12 mouse cellular contexts compared by ENCODE assay signal in genomic region chr13:32610970-32611369, GRCm38 (mm10).
DNase-seq lines count a peak whose midpoint lies in the region; ATAC-seq and TF ChIP-seq lines count a peak whose summit lies in the region.
"Had no signal": no experiment of that assay in that cellular context is flagged by ENCODE, and none has a peak within 500 bp of the region (broad histone marks: within the 10 kb centered on the region; RNA-seq: fewer than 3 reads in every experiment).

No protein-coding gene starts in this region.

- no peak overlapping the region for H3K4me2 ChIP-seq in lung, postnatal 0 days (replicated peaks; ENCODE audit: low read depth, low read length)
- H3K4me2 ChIP-seq in embryonic facial prominence, embryonic 12.5 days (replicated peaks): no peak overlapping the region
- H3K4me2 ChIP-seq: heart, embryonic 11.5 days had no signal

- no peaks in the 10 kb centered on the region for H3K4me1 ChIP-seq in lung, postnatal 0 days (ENCODE audit: insufficient read depth, low read depth, low read length)
- no peaks in the 10 kb centered on the region for H3K4me1 ChIP-seq in lung, adult 2 months (ENCODE audit: control insufficient read depth, insufficient read depth, low read length)
- H3K4me1 ChIP-seq in embryonic facial prominence, embryonic 12.5 days: peaks cover 50% of the 10 kb centered on the region

- TF ChIP-seq POLR2A in lung, adult 2 months (IDR thresholded peaks at IDR 0.05; ENCODE audit: borderline replicate concordance, extremely low read depth, low read depth, low read length): no peak

- peak overlapping the region; percentile 52; the same call in 1 of the 2 replicates for H3K27ac ChIP-seq in lung, postnatal 0 days (ENCODE audit: low read length)
- 0 out of 2 replicates have a peak overlapping the region, but pooled peaks have one; percentile 43 for H3K27ac ChIP-seq in embryonic facial prominence, embryonic 12.5 days
- H3K27ac ChIP-seq in left cerebral cortex, adult 2 months: no peak overlapping the region
- H3K27ac ChIP-seq: liver, embryonic 14.5 days had no signal

- no peak for TF ChIP-seq CTCF in lung, postnatal 0 days (IDR thresholded peaks at IDR 0.05)
- no peak for TF ChIP-seq CTCF in lung, adult 2 months (IDR thresholded peaks at IDR 0.05; ENCODE audit: insufficient read depth, low read length)
- no peak for TF ChIP-seq CTCF in left cerebral cortex, adult 2 months (IDR thresholded peaks at IDR 0.05)

- no peak for DNase-seq in frontal cortex, adult 2 months (ENCODE audit: extremely low spot score in 1 of 2, low spot score in 1 of 2)
- DNase-seq in lung, postnatal 0 days (ENCODE audit: low spot score): peak; percentile 70
- DNase-seq in lung, adult 2 months: no peak
- DNase-seq in naive thymus-derived CD4-positive, alpha-beta T cell, adult 2 months (ENCODE audit: low read depth): peak; percentile 2
- DNase-seq in spleen, postnatal 10 days (ENCODE audit: low spot score in 2 of 2): no peak
- DNase-seq in left cerebral cortex, adult 2 months (ENCODE audit: extremely low spot score in 1 of 2, low spot score in 2 of 2): no peak
- DNase-seq: forebrain, postnatal 0 days; midbrain, embryonic 14.5 days had no signal

- no peaks in the 10 kb centered on the region for H3K36me3 ChIP-seq in lung, postnatal 0 days (ENCODE audit: insufficient read depth, low read length)
- no peaks in the 10 kb centered on the region for H3K36me3 ChIP-seq in embryonic facial prominence, embryonic 12.5 days

- TF ChIP-seq EP300 in lung, postnatal 0 days (IDR thresholded peaks at IDR 0.05): peak; percentile 94

- H3K4me3 ChIP-seq in lung, postnatal 0 days (ENCODE audit: low read depth, low read length): no peak overlapping the region
- H3K4me3 ChIP-seq in lung, adult 2 months (replicated peaks; ENCODE audit: extremely low read depth, low read depth, low read length): no peak overlapping the region
- H3K4me3 ChIP-seq in embryonic facial prominence, embryonic 12.5 days: no peak overlapping the region
- H3K4me3 ChIP-seq in left cerebral cortex, adult 2 months: no peak overlapping the region

- 15% methylated on average over 5 of the region's 5 CpGs for WGBS in lung, postnatal 0 days
- 17% methylated on average over 5 of the region's 5 CpGs for WGBS in lung, adult 2 months
- 37% methylated on average over 5 of the region's 5 CpGs for WGBS in embryonic facial prominence, embryonic 12.5 days

- no peak overlapping the region for H3K9ac ChIP-seq in lung, postnatal 0 days (replicated peaks; ENCODE audit: low read depth)
- no peak overlapping the region for H3K9ac ChIP-seq in embryonic facial prominence, embryonic 12.5 days
- H3K9ac ChIP-seq: forebrain, postnatal 0 days; liver, embryonic 14.5 days had no signal

- intact Hi-C loops in left cerebral cortex, adult 2 months (cut with DNase I): no loop called here

- ATAC-seq in frontal cortex, adult (ENCODE audit: low TSS enrichment): peak; percentile 57; the same call in 1 of the 2 replicates
- ATAC-seq in lung, postnatal 0 days: peak; percentile 95
- no peak for ATAC-seq in embryonic facial prominence, embryonic 12.5 days (ENCODE audit: insufficient number of reproducible peaks, insufficient read depth, low FRiP score, low TSS enrichment)
- ATAC-seq: forebrain, postnatal 0 days had no signal

- H3K9me3 ChIP-seq in lung, postnatal 0 days (ENCODE audit: low read length): no peaks in the 10 kb centered on the region
- H3K9me3 ChIP-seq in embryonic facial prominence, embryonic 12.5 days: no peaks in the 10 kb centered on the region

- H3K27me3 ChIP-seq in lung, postnatal 0 days (replicated peaks; ENCODE audit: insufficient read depth, low read length): no peaks in the 10 kb centered on the region
- 0 out of 2 replicates have a peak, but pooled peaks cover 5% of the 10 kb centered on the region for H3K27me3 ChIP-seq in embryonic facial prominence, embryonic 12.5 days

Comparison
In these comparisons a context has a peak if more than half of its experiments do, and no peak if none do; other contexts are left out.
1. DNase-seq: peak in lung, postnatal 0 days (single experiment) and naive thymus-derived CD4-positive, alpha-beta T cell, adult 2 months (single experiment); none in frontal cortex, adult 2 months (0 of 2), lung, adult 2 months (single experiment), spleen, postnatal 10 days (0 of 2) and left cerebral cortex, adult 2 months (0 of 2).